Mouse (Mus musculus) c-Kit-positive CD71-positive TER-119-positive erythroid progenitor cells, embryonic 14.5 days (primary cell): ENCODE measurements around the gene Kansl1.
A peak's percentile ranks its signal among the peaks of the same experiment; 100 is the strongest.
"Not testable (repeated sequence)": the region's sequence is repeated elsewhere in the genome, so short reads cannot be mapped to it uniquely, and the experiment has no call there.

ENCODE experiments used
- DNase-seq: peaks from one replicate; pipeline ENCODE4 v3.0.0-alpha.2; 2013; ENCODE audit warnings: low spot score

The Kansl1 gene

GRCm38 (mm10) chr11:104468751-104469268, at the start of gene Kansl1:
Gene Kansl1 (minus strand): TSS chr11:104468861.
- no peak for DNase-seq

- no peak for DNase-seq
These were observed 43.8 kb upstream of the Kansl1 start for GRCm38 (mm10) chr11:104512436-104512835.

GRCm38 (mm10) chr11:104510606-104511005, 41.9 kb upstream of the Kansl1 start:
- DNase-seq, result peak; percentile 41

GRCm38 (mm10) chr11:104508455-104508854, 39.8 kb upstream of the Kansl1 start:
- DNase-seq, result no peak

DNA sequence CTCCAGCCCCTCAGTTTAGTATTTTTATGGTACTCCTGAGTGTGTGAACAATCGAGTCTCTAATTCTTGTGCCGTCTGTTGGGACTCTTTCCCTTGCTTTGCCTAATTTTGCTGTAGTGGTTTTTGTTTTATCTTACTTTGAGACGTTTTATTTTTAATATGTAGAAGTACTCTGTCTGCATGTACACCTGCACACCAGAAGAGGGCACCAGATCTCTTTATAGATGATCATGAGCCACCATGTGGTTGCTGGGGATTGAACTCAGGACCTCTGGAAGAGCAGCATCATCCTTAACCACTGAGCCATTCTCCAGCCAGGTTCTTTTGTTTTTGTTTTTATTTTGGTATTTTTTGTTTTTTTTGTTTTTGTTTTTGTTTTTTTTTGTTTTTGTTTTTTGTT, 19.6 kb upstream of the Kansl1 start:
- no peak for DNase-seq

GRCm38 (mm10) chr11:104481971-104482370, 13.3 kb upstream of the Kansl1 start:
- no peak for DNase-seq

- no peak for DNase-seq
These were observed 10.8 kb upstream of the Kansl1 start for GRCm38 (mm10) chr11:104479505-104479904.

DNA sequence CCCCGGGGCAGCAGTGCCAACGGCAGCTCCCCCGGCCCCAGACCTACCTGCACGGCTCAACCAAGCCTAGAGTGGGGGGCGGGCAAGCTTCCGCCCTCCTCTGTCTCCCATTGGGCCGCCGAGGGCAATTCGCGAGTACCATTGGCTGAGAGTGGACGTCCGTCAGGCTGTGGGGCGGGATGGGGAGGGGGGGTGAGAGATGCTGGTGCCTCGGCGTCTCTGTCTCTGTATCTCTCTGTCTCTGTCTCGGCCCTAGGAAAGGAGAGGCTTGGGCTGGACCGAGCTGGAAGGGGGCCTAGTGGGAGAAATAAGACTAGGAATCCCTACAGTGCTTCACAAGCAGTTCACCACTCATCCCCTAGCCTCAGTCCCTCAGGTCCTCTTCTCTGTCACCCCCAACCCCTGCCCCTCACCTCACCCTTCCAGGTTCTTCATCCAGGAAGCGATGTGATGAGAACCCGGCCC, 742 bp upstream of the Kansl1 start:
- peak; percentile 87 for DNase-seq

GRCm38 (mm10) chr11:104467698-104468097, 963 bp downstream of the Kansl1 start:
- peak; percentile 59 for DNase-seq

GRCm38 (mm10) chr11:104461551-104461950, 7.1 kb downstream of the Kansl1 start:
- peak; percentile 85 for DNase-seq

GRCm38 (mm10) chr11:104459671-104460070, 9.0 kb downstream of the Kansl1 start:
- no peak for DNase-seq

DNA sequence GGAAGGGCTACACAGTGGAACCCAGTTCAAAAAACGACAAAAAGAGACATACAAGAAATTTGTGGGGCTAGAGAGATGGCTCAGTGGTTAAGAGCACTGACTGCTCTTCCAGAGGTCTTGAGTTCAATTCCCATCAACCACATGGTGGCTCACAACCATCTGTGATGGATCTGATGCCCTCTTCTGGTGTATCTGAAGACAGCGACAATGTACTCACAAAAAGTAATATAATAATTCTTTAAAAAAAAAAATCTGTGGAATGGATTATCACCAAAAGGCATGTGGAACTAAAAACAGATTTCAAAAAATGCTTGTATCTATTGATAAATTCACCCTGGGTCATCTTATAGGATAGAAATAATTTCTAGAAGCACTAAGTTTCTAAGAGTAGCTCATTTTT, 10.2 kb downstream of the Kansl1 start:
- no peak for DNase-seq

- DNase-seq, result no peak
These were observed 16.0 kb downstream of the Kansl1 start for GRCm38 (mm10) chr11:104452709-104453108.

GRCm38 (mm10) chr11:104451239-104451638, 17.4 kb downstream of the Kansl1 start:
- DNase-seq, result no peak

DNA sequence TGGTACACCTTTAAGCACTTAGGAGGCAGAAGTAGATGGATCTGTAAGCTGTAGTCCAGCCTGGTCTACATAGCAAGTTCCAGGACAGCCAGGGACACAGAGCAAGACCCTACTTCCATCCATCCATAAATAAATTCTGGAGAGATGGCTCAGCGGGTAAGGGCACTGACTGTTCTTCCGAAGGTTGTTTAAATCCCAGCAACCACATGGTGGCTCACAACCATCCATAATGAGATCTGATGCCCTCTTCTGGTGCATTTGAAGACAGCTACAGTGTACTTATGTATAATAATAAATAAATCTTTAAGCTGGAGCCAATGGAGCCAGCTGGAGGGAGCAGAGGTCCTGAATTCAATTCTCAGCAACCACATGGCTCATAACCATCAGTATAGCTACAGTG, 20.2 kb downstream of the Kansl1 start:
- DNase-seq, result not testable (repeated sequence)

DNA sequence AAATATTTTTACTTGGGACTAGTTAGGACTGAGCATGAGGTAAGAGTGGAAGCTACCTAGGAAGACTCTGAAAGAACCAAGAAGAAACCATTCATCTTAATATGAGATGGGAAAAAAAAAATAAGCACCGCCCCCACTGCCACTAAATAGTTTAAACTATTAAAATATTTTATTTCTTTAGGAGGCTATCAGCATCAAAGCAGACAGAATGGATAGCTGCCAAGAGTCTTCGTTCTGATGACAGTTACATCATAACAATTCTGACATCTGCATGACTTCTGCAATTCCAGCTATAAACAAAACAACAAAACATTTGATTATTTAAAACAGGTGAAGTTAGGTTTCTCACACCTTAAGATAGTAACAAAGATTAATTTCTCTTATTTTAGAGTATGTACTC, 23.1 kb downstream of the Kansl1 start:
- DNase-seq, result no peak

GRCm38 (mm10) chr11:104445044-104445443, 23.6 kb downstream of the Kansl1 start:
- no peak for DNase-seq

GRCm38 (mm10) chr11:104443359-104443758, 25.3 kb downstream of the Kansl1 start:
- DNase-seq, result no peak

- peak; percentile 93 for DNase-seq
These were observed 26.1 kb downstream of the Kansl1 start for GRCm38 (mm10) chr11:104442333-104443136.

DNA sequence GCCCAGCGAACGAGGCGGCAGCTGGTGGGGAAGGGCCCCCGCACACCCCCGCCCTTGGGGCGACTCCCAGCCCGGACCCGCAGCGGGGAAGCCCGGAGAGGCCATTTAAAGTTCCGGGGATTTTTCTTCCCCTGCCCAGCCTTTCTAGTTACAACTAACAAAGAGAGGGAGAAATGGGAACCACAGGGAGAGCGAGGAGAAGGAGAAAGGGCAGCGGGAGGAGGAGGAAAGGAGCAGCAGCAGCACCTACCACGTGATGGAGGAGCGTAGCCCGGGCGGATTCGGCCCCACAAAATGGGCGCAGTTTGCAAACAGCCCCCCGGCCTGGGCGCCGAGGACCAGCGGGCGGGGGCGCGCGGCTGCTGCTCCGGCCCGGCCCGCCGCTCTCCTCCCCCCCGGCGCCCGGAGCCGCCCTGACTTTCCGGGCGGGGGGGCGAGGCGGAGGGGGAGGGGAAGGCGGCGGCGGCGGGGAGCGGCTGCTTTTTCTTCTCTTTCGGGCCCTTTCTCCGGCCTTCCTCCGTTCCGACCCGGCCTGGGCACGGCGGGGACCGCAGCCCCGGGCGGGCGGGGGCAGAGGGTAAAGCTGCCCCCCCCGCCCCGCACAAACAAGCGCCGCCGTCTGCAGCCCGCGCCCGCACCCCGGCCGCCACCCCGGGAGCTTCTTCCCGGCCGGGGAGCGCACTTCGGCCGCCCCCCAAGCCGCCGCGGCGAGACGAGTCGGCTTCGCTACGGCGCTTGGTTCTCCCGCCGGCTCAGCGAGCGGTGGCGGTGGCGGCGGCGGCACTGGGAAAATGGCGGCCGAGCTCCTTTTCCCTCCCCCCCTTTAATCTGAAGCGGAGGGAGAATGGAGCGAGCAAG, 27.0 kb downstream of the Kansl1 start:
- peak; percentile 72 for DNase-seq

DNA sequence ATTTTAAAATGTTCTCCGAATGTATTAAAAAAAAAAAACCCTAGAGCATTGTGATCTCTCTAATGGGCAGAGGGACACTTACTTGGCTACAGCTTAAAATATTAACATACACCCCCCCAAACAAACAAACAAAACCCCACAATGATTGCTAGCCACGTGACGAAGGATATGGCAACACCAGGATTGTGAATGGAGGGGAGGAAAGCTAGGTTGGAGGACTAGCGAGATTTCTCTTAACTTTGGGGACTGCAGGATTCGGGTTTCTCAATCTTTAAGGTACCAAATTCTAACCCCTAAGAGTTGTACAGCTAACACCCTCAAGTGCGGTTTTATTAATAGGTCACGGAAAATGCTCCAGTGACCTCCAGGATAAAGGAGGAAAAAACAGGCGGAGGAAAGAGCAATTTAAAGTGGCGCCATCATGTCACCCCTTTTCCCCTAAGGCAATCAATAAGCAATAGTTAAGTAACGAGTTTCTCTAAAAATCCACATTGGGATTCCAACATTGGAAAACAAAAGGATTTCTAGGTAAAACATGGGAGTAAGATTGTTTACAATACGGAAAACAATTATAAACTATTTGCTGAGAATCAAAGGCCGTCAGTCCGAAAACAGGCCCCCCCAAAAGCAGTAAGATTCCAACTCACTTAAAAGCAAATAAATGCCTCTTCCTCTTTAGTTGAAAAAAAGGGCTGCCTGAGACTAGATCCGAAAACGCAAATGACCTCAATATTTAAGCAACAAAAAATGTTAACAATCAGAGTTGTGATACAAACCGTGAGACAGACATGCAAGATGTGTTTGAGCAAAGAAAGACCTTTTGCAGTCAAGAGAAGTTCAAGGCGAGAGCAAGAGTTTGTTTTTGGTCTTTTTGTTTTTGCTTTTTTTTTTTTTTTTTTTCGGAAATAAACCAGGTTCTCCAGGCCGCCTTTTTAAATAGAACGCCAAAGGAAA, 27.9 kb downstream of the Kansl1 start:
- DNase-seq, result no peak

GRCm38 (mm10) chr11:104439703-104440102, 29.0 kb downstream of the Kansl1 start:
- DNase-seq, result no peak
